Mouse (Mus musculus) hindbrain, embryonic 13.5 days (tissue): ENCODE results near the gene Il17rd. TPM values are rescaled to one million over a fixed set of nuclear protein-coding genes. Genes with fewer than 3 reads are reported as not detected.
A peak's percentile ranks its signal among the peaks of the same experiment; 100 is the strongest.

Experiments used
- ATAC-seq: fragments of 200-750 bp; cut with Nextera tagmentation; 2 replicates; pipeline ENCODE4 v1.8.0; 2017; ENCODE audit warnings: moderate TSS enrichment; ENCODE audit not compliant: low FRiP score
- H3K27ac ChIP-seq: fragments of 300-500 bp; sonication (generic); 2 replicates; pipeline ENCODE4 v1.5.1; 2015; ENCODE audit warnings: inconsistent platforms, mild to moderate bottlenecking, moderate library complexity
- H3K27me3 ChIP-seq: fragments of 300-500 bp; sonication (generic); 2 replicates; pipeline ENCODE4 v1.6.1; 2015; ENCODE audit warnings: mild to moderate bottlenecking, inconsistent platforms
- H3K36me3 ChIP-seq: fragments of 300-500 bp; sonication (generic); 2 replicates; pipeline ENCODE4 v1.6.1; 2015; ENCODE audit warnings: mild to moderate bottlenecking, inconsistent platforms
- H3K4me1 ChIP-seq: fragments of 300-500 bp; sonication (generic); replicated peaks from 2 replicates; pipeline ENCODE4 v1.6.1; 2015; ENCODE audit warnings: inconsistent platforms
- H3K4me2 ChIP-seq: fragments of 300-500 bp; sonication (generic); 2 replicates; pipeline ENCODE4 v1.6.1; 2015; ENCODE audit warnings: inconsistent platforms, mild to moderate bottlenecking, moderate library complexity
- H3K4me3 ChIP-seq: fragments of 300-500 bp; sonication (generic); 2 replicates; pipeline ENCODE4 v1.5.1; 2015; ENCODE audit warnings: mild to moderate bottlenecking, inconsistent platforms
- H3K9ac ChIP-seq: fragments of 300-500 bp; sonication (generic); 2 replicates; pipeline ENCODE4 v1.6.1; 2015; ENCODE audit warnings: mild to moderate bottlenecking, inconsistent platforms
- H3K9me3 ChIP-seq: fragments of 300-500 bp; sonication (generic); 2 replicates; pipeline ENCODE4 v1.6.1; 2016; ENCODE audit warnings: inconsistent platforms
- WGBS: fragments of 180-500 bp; shearing (Covaris S2); methylation state at CpG from one replicate; pipeline ENCODE4 v1.1.7; 2015; 5-methylcytosine and 5-hydroxymethylcytosine counted together
- polyA plus RNA-seq: library from polyadenylated mRNA; unstranded; fragments of >200 nt; fragmentation: Nextera tagmentation; extraction: Ambion mirVana; gene quantifications from 2 replicates; pipeline ENCODE4 v1.2.1, GENCODE M21; 2015

The Il17rd gene
- polyA plus RNA-seq, 1 experiment from 2014 or later, result 3.4 TPM

DNA sequence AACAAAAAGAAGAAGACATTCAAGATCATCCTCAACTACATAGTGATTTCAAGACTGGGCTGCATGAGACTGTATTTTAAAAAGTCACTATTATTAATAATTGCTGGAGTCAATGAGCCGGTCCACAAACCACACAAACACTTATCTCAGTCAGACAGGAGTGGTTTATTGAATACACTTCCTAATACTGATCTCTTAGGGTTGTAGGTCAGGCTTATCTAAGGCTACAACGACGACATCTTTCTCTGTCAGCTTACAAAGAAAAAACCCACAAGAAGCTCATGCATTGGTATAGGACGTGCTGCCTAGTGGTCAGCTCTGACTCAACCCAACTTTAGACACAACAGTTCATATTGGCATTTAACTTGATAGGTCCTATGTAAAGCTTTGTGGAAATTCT, 14.1 kb upstream of the Il17rd start:
- Histone ChIP-seq H3K4me1 (peaks cover 3% of the 10 kb centered on the region; the same call in 1 of the 2 replicates), H3K36me3 (no peaks in the 10 kb centered on the region), H3K4me3 (no peak overlapping the region), H3K4me2 (no peak overlapping the region), H3K27ac (no peak overlapping the region), H3K9ac (no peak overlapping the region), H3K27me3 (no peaks in the 10 kb centered on the region), H3K9me3 (no peaks in the 10 kb centered on the region)
- WGBS, result 86% methylated on average over 4 of the region's 4 CpGs
- no peak for ATAC-seq

DNA sequence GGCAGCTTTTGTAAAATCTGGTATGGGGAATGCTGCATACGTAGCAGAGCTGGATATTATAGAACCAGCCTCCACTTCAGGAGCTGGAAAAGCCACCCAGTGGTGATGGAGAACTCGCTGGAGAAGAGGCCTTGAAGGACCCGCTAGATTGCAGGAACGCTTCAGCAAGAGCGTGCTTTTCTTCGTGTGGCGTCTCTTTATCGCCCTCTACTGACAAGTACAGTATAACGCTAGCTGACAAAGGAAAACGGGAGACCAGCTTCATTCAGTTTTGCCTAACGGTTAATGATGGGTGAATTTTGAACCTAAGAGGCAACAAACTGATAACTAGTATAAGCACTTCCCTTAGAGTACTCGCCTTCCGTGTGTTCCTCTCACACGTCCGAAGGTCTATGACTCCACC, 9.0 kb upstream of the Il17rd start:
- H3K9ac ChIP-seq, result no peak overlapping the region
- peak; percentile 59; the same call in 1 of the 2 replicates for ATAC-seq
- H3K27ac ChIP-seq, result peak overlapping the region; percentile 60; the same call in 1 of the 2 replicates
- no peaks in the 10 kb centered on the region for H3K27me3 ChIP-seq
- H3K4me1 ChIP-seq, result peaks cover 3% of the 10 kb centered on the region; the same call in 1 of the 2 replicates
- no peak overlapping the region for H3K4me3 ChIP-seq
- H3K36me3 ChIP-seq, result no peaks in the 10 kb centered on the region
- peak overlapping the region; percentile 30; the same call in 1 of the 2 replicates for H3K4me2 ChIP-seq
- 3% methylated on average over 15 of the region's 15 CpGs for WGBS
- no peaks in the 10 kb centered on the region for H3K9me3 ChIP-seq

DNA sequence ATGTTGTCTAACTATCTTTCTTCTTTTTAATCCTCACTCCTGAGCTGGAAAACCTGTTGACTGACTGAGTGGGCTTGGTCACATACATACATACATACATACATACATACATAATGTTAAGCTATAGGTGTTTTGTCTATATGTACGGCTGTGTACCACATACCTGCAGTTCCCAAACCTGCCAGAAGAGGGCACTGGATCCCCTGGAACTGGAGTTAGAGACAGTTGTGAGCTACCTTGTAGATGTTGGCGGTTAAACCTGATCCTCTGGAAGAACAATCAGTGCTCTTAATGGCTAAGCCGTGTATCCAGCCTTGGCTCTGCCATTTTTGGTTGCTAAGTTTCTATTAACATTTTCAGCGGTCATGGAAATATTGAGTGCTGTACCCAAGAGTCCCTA, 7.6 kb upstream of the Il17rd start:
- Histone ChIP-seq H3K4me1 (peaks cover 3% of the 10 kb centered on the region; the same call in 1 of the 2 replicates), H3K36me3 (no peaks in the 10 kb centered on the region), H3K4me2 (no peak overlapping the region), H3K9ac (no peak overlapping the region), H3K4me3 (no peak overlapping the region), H3K9me3 (no peaks in the 10 kb centered on the region), H3K27ac (no peak overlapping the region), H3K27me3 (no peaks in the 10 kb centered on the region)
- WGBS, result 12% methylated on average over 4 of the region's 4 CpGs
- no peak for ATAC-seq

DNA sequence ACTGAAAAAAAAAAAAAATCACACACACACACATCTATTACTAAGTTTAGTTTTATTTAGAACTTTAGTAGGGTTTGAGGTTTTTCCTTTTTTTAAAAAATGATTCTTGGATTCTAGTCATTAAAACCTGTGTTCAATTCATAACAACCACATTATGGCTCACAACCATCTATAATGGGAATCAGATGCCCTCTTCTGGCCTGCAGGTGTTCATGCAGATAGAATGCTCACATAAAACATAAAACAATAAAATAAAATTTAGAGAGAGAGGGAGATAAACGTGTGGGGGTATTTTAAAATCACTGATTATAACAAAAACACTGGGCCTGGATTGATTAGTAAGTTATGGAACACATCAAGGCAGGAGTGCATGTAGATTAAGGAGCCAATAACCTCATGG, 1.2 kb upstream of the Il17rd start:
- WGBS, result 79% methylated on average over 1 of the region's 1 CpGs
- H3K4me2 ChIP-seq, result no peak overlapping the region
- peaks cover 10% of the 10 kb centered on the region for H3K4me1 ChIP-seq
- H3K9ac ChIP-seq, result no peak overlapping the region
- no peak overlapping the region for H3K4me3 ChIP-seq
- ATAC-seq, result no peak
- H3K27ac ChIP-seq, result no peak overlapping the region
- H3K27me3 ChIP-seq, result peaks cover 29% of the 10 kb centered on the region
- H3K9me3 ChIP-seq, result no peaks in the 10 kb centered on the region
- H3K36me3 ChIP-seq, result no peaks in the 10 kb centered on the region

DNA sequence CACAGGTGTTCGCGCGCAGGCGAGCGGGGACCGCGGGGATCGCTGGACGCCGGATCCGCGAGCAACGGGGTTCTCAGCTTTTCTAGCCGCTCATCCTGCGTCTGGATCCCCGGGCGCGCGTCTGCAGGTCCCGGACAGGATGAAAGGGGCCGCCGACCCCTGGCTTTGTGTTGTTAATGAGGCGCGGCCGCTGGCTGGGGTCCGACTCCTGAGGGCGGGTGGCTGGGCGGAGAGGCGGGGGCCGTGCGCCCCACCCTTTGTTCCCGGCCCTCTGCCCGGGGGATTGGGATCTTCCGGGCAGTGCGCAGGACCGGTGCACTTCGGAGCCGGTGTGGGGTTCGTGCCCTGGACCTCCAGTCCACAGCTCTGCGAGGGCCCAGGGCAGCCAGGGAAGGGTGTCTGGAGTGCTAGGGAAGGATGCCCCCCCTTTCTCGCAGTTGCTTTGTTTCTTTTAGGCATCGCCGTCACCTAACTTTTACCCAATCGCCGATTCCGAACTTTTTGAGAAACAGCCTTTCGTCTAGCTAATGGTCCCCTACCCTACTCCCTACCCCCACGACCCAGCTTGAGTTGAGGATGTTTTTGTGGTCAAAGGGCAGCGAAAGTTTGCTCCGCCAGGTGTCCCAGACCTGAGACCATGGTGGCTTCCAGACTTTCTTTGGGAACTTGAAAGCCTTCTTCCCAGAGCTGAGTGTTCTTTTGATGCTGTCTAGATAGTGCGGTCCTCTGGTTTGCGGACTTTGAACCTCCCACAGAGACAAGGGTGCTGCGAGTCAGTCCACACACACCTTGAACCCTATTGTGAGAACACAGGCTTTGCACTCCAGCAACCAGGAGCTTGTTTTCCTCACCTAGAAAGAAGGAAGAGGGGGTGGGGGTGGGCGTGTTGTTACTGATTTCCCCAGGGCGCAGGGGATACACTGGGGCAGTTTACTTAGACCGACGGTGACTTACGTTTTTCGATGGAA, 824 bp downstream of the Il17rd start:
- ATAC-seq, result peak; percentile 65
- H3K9ac ChIP-seq, result peak overlapping the region; percentile 83
- H3K9me3 ChIP-seq, result no peaks in the 10 kb centered on the region
- under 1% methylated on average over 59 of the region's 59 CpGs for WGBS
- H3K36me3 ChIP-seq, result no peaks in the 10 kb centered on the region
- H3K4me2 ChIP-seq, result peak overlapping the region; percentile 96
- H3K4me3 ChIP-seq, result peak overlapping the region; percentile 60
- peaks cover 26% of the 10 kb centered on the region for H3K4me1 ChIP-seq
- H3K27me3 ChIP-seq, result peaks cover 38% of the 10 kb centered on the region
- H3K27ac ChIP-seq, result peak overlapping the region; percentile 55

DNA sequence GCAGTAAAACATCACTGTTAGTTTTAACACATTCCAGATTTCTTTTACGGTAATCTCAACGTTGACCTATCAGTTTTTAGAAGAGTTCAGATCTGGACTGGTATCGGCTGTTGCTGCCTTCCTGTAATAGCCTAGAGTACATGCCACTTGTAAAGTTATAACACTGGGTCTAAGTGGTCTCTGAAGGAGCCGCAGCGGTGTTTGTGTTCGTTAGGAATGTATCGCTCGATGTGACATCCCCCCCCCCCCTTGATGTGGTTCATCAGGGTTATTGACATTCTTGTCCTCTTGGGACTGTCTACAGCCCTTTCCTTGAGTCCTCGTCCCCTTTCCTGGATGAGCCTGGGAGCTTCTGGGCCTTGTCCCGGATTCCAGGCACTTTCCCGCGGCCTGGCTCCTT, 1.7 kb downstream of the Il17rd start:
- ATAC-seq, result no peak
- peaks cover 38% of the 10 kb centered on the region for H3K27me3 ChIP-seq
- WGBS, result 8% methylated on average over 12 of the region's 12 CpGs
- H3K4me3 ChIP-seq, result peak overlapping the region; percentile 60
- H3K4me1 ChIP-seq, result peaks cover 33% of the 10 kb centered on the region
- no peaks in the 10 kb centered on the region for H3K9me3 ChIP-seq
- H3K27ac ChIP-seq, result no peak overlapping the region
- H3K9ac ChIP-seq, result peak overlapping the region; percentile 83; the same call in 1 of the 2 replicates
- H3K4me2 ChIP-seq, result peak overlapping the region; percentile 96
- no peaks in the 10 kb centered on the region for H3K36me3 ChIP-seq

DNA sequence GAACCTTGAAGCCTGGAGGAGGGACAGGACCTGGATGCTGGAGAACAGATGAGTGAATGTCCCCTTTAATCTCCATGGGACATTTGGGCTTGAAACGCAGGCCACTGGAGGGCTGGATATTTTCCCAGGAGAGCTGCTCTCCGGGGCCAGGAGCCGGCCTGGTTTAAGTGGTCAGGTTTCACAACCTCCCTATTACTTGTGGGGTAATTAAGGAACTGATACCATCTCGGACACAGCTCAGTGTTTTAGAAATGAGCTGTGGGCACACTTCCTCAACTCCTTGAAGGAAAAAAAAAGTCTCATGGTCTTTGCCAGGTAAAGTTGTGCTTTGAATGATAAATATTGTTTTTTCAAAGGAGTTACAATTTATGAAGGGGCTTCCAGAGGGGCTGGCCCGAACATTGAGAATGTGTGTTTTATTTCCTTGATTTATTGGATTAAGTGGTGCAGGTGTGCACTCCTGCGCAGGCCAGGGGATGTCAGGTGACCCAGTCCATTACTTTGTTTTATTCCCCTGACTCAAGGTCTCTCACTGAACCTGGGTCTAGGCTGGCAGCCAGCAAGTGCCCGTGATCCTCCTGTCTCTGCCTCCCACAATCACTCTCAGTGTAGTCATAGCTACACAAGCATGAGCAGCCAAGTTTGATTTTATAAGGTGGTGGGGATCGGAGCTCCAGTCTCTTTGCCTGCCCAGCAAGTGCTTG, 3.7 kb downstream of the Il17rd start:
- H3K36me3 ChIP-seq, result no peaks in the 10 kb centered on the region
- H3K9me3 ChIP-seq, result no peaks in the 10 kb centered on the region
- peaks cover 40% of the 10 kb centered on the region for H3K27me3 ChIP-seq
- no peak overlapping the region for H3K9ac ChIP-seq
- H3K4me3 ChIP-seq, result no peak overlapping the region
- H3K27ac ChIP-seq, result no peak overlapping the region
- H3K4me1 ChIP-seq, result peaks cover 37% of the 10 kb centered on the region
- no peak for ATAC-seq
- no peak overlapping the region for H3K4me2 ChIP-seq
- 59% methylated on average over 8 of the region's 8 CpGs for WGBS

DNA sequence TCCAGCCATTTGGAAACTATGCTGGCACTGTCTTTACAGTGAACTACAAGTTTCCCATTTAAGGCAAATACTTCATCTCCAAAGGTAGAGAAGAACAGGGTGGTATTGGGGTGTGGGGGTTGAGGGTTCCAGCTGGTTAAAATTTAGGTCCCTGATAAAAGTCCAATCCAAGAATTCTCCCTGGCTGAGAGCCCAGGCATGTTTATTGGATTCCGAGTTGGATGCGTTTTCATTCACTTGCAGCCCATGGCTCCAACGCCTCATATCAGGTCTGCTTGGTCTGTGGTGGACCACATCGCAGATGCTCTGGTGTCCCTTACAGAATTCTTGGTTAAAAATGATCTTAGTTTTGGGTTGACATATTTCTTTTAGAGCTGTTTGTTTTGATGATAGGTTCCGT, 4.7 kb downstream of the Il17rd start:
- H3K4me1 ChIP-seq, result peaks cover 41% of the 10 kb centered on the region
- H3K27ac ChIP-seq, result no peak overlapping the region
- H3K36me3 ChIP-seq, result no peaks in the 10 kb centered on the region
- H3K9me3 ChIP-seq, result no peaks in the 10 kb centered on the region
- H3K9ac ChIP-seq, result no peak overlapping the region
- no peak overlapping the region for H3K4me2 ChIP-seq
- no peak overlapping the region for H3K4me3 ChIP-seq
- peaks cover 40% of the 10 kb centered on the region for H3K27me3 ChIP-seq
- 74% methylated on average over 5 of the region's 5 CpGs for WGBS
- ATAC-seq, result no peak

DNA sequence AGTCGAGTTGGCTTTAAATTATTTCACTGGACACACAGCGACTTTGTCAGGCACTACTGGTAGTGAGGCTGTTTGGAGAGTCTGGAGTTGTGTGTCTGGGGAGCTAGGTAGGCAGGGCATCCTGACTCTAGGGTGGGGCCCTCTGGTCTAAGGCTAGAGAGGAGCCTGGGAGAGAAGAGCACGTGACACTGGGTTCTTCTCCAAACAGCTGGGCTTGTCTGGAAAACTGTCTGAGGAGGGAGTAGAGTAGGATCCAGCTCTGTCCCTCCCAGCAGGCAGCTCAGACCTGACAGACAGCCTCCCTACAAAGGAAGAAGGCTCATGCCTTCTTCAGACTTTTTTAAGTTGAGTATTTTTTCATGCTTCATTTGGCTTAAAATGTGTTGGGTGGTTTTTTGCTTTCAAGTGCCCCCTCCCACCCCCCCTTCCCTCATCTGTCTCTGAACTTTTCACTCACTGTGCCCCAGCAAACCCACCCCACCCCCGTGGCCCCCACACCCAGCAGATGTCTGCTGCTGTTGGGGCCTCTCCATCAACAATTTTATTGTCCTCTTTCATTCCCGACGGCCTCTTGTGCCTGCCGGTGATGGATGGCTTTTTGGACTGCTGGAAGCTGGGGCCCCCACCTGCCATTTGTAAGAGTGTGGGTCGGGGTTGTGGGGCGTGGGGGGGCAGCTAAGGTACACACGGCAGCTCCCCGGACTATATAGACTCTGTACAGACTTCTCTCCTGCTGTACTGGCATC, 5.7 kb downstream of the Il17rd start:
- Histone ChIP-seq H3K27me3 (peaks cover 39% of the 10 kb centered on the region), H3K36me3 (no peaks in the 10 kb centered on the region), H3K9ac (no peak overlapping the region), H3K4me1 (peaks cover 46% of the 10 kb centered on the region), H3K4me2 (0 out of 2 replicates have a peak overlapping the region, but pooled peaks have one; percentile 11), H3K4me3 (no peak overlapping the region), H3K27ac (peak overlapping the region; percentile 35; the same call in 1 of the 2 replicates), H3K9me3 (no peaks in the 10 kb centered on the region)
- no peak for ATAC-seq
- WGBS, result 4% methylated on average over 11 of the region's 11 CpGs

DNA sequence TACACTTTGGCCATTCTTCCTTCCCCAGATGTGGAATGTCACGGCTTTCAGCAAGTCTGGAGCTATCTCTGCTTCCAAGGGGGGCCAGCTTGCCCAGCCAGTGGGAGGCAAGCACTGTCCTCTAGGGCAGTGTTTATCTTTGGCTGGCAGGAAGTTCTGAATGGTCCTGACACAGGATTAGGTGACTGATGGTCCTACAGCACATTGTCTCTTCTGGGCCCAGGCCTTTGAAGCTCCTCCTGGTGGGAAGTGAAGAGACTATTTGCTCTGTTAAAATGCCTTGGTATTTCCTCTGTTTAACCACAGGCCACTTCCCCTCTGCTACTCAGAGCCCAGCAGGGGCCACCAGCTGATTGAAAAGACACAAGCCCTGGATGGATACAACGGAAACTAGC, 6.2 kb downstream of the Il17rd start:
- 6% methylated on average over 2 of the region's 2 CpGs for WGBS
- no peak for ATAC-seq
- H3K27me3 ChIP-seq, result peaks cover 33% of the 10 kb centered on the region
- H3K9me3 ChIP-seq, result no peaks in the 10 kb centered on the region
- peak overlapping the region; percentile 35; the same call in 1 of the 2 replicates for H3K27ac ChIP-seq
- H3K36me3 ChIP-seq, result no peaks in the 10 kb centered on the region
- H3K4me2 ChIP-seq, result 0 out of 2 replicates have a peak overlapping the region, but pooled peaks have one; percentile 11
- no peak overlapping the region for H3K4me3 ChIP-seq
- peaks cover 45% of the 10 kb centered on the region for H3K4me1 ChIP-seq
- H3K9ac ChIP-seq, result no peak overlapping the region

DNA sequence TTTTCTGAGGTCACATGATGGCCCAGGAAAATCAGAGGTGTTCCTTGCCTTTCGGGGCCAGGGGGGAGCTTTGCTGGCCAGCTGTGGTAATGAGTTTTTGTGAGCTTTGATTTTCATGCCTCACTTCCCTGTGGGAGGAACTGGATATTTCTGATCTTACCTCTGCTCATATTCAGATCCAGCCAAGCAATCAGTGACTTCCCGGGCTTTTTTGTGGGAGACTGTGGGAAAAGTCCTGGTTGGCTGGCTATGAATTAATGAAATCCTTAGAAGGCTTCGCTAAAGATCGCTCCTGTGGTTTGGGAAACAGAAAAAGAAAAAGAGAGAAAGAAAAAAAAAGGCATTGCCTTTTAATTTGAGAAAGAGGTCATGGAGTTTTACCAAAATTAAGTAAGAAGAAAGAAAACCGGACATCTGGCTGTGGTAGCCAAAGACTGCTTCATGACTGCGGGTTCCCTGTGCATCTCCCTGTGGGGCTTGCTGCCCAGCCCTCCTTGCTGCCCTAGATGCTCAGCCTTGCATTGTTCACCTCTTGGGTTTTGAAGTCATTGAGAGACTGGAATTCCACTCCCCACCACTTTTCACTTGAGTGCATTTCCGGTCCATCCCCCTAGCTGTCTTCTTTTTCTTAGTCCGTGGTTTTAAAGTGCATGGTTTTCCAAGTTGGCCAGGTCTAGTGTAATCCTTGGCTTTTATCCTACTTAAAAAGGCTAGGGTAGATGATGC, 9.7 kb downstream of the Il17rd start:
- 29% methylated on average over 8 of the region's 8 CpGs for WGBS
- H3K4me1 ChIP-seq, result peaks cover 66% of the 10 kb centered on the region
- H3K27ac ChIP-seq, result no peak overlapping the region

More for the DNA sequence above, 9.7 kb downstream of the Il17rd start:
- no peak overlapping the region for H3K9ac ChIP-seq
- H3K9me3 ChIP-seq, result no peaks in the 10 kb centered on the region
- ATAC-seq, result no peak
- 0 out of 2 replicates have a peak, but pooled peaks cover 2% of the 10 kb centered on the region for H3K27me3 ChIP-seq
- no peak overlapping the region for H3K4me3 ChIP-seq
- no peaks in the 10 kb centered on the region for H3K36me3 ChIP-seq
- no peak overlapping the region for H3K4me2 ChIP-seq
